Mouse (Mus musculus): ENCODE data around the gene Ceacam19. TPM values are rescaled to one million over a fixed set of nuclear protein-coding genes. Genes with fewer than 3 reads are reported as not detected.
A peak's percentile ranks its signal among the peaks of the same experiment; 100 is the strongest.

Ceacam19 gene
- polyA plus RNA-seq, 1 experiment from 2014 or later, result not detected

GRCm38 (mm10) chr7:19911292-19911658 lies 23.5 kb upstream of the Ceacam19 start:
- 77% methylated on average over 6 of the region's 6 CpGs for WGBS (ENCODE audit: insufficient replicate concordance)
- Histone ChIP-seq H3K36me3 (ENCODE audit: control insufficient read depth, insufficient read depth, low read length) (peaks cover 36% of the 10 kb centered on the region), H3K9me3 (replicated peaks; ENCODE audit: control insufficient read depth, low read length) (no peaks in the 10 kb centered on the region), H3K9ac (ENCODE audit: low read depth, low read length) (no peak overlapping the region), H3K27me3 (ENCODE audit: control insufficient read depth, insufficient read depth, low read length) (no peaks in the 10 kb centered on the region), H3K4me1 (ENCODE audit: control insufficient read depth, insufficient read depth, low read length) (no peaks in the 10 kb centered on the region), H3K4me3 (ENCODE audit: low read depth, low read length) (no peak overlapping the region), H3K27ac (ENCODE audit: low read depth, low read length) (no peak overlapping the region), H3K4me2 (no peak overlapping the region)
- no peak for ATAC-seq (replicated peaks; ENCODE audit: insufficient number of reproducible peaks, low FRiP score, low TSS enrichment)

DNA sequence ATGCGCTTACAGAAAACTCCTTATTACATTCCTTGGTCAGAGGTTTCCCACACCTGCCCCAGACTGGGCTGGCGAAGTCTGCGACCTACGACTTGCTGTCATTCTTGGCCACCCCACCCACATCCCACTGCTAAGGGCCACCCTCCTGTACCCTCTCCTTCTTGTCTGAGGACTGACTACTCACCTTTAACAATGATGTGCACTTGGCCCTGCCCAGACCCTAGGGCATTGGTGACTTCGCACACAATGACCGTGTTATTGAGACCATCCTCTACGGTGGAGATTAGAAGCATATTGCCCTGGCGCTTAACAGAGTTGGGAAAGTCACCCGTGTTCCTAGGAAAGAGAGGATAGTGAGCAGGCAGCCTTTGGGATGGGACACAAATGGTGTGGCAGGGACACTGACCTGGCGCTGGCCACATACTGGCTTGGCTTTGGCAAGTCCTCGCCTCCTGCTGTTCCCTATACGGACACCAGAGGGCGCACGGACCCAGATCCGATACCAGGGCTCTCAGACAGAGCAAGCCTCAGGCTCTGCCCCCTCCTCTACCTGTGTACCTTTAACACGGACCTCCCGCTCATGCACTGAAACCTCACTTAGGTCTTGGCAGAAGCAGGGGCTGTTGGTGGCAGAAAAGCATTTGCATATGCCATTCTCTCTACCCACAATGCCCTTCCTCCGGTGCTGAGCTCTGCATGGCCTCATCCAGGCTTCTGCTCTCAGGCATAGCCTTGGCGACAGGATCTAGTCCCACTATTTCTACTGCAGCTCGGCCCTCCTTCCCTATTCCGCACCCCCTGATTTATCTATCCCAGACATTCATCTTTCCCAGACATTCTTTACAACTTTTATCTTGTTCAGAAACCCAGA lies 22.9 kb upstream of the Ceacam19 start:
- peak; percentile 37; the same call in 1 of the 2 replicates for ATAC-seq (replicated peaks; ENCODE audit: insufficient number of reproducible peaks, low FRiP score, low TSS enrichment)
- no peaks in the 10 kb centered on the region for H3K27me3 ChIP-seq (ENCODE audit: control insufficient read depth, insufficient read depth, low read length)
- no peak overlapping the region for H3K27ac ChIP-seq (ENCODE audit: low read depth, low read length)
- no peak overlapping the region for H3K9ac ChIP-seq (ENCODE audit: low read depth, low read length)
- H3K4me3 ChIP-seq (ENCODE audit: low read depth, low read length), result no peak overlapping the region
- no peaks in the 10 kb centered on the region for H3K4me1 ChIP-seq (ENCODE audit: control insufficient read depth, insufficient read depth, low read length)
- WGBS (ENCODE audit: insufficient replicate concordance), result 51% methylated on average over 21 of the region's 21 CpGs
- peaks cover 35% of the 10 kb centered on the region for H3K36me3 ChIP-seq (ENCODE audit: control insufficient read depth, insufficient read depth, low read length)
- no peaks in the 10 kb centered on the region for H3K9me3 ChIP-seq (replicated peaks; ENCODE audit: control insufficient read depth, low read length)
- no peak overlapping the region for H3K4me2 ChIP-seq

DNA sequence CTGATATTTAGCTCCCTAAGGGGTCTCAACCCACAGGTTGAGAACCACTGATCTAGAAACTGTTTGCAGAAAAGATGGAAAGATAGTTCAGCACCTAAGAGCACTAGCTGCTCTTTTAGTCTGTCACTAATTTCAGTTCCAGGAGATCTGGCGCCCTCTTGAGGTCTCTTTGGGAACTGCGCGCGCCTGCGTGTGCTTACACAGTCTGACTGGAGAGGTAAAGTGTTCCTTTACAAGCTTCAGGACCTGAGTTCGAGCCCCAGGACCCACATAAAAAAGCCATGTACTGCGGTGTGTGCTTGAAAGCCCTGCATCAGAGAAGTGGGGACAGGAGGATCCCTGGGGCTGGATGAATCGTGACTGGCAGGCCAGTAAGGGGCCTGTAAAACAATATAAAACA lies 2.1 kb upstream of the Ceacam19 start:
- no peaks in the 10 kb centered on the region for H3K36me3 ChIP-seq (ENCODE audit: control insufficient read depth, insufficient read depth, low read length)
- no peak overlapping the region for H3K27ac ChIP-seq (ENCODE audit: low read depth, low read length)
- no peaks in the 10 kb centered on the region for H3K4me1 ChIP-seq (ENCODE audit: control insufficient read depth, insufficient read depth, low read length)
- no peak for ATAC-seq (replicated peaks; ENCODE audit: insufficient number of reproducible peaks, low FRiP score, low TSS enrichment)
- no peak overlapping the region for H3K4me3 ChIP-seq (ENCODE audit: low read depth, low read length)
- no peak overlapping the region for H3K9ac ChIP-seq (ENCODE audit: low read depth, low read length)
- WGBS (ENCODE audit: insufficient replicate concordance), result 45% methylated on average over 8 of the region's 8 CpGs
- H3K27me3 ChIP-seq (ENCODE audit: control insufficient read depth, insufficient read depth, low read length), result no peaks in the 10 kb centered on the region
- H3K4me2 ChIP-seq, result no peak overlapping the region
- peaks cover 2% of the 10 kb centered on the region; the same call in 1 of the 2 replicates for H3K9me3 ChIP-seq (replicated peaks; ENCODE audit: control insufficient read depth, low read length)

DNA sequence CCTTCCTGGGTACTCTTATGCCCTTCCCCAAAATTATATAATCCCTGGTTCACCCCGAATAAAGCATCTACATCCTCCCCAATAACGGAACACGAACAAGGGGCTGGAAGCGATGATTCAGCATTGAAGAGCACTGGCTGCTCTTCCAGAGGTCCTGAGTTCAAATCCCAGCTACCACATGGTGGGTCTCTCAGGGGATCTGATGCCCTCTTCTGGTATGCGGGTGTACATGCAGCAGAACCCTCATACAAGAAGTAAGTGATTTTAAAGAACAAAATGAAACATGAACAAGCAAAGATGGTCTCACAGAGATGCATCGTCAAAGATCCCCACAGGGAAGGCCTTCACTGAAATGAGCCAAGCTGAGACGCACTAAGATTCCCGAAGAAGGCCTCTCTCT lies 7.0 kb downstream of the Ceacam19 start:
- no peak overlapping the region for H3K9ac ChIP-seq (ENCODE audit: low read depth, low read length)

GRCm38 (mm10) chr7:19876781-19877425 lies 10.9 kb downstream of the Ceacam19 start:
- H3K4me1 ChIP-seq (ENCODE audit: control insufficient read depth, insufficient read depth, low read length), result 0 out of 2 replicates have a peak, but pooled peaks cover under 1% of the 10 kb centered on the region
- H3K4me3 ChIP-seq (ENCODE audit: low read depth, low read length), result no peak overlapping the region
- H3K4me2 ChIP-seq, result no peak overlapping the region
- H3K27ac ChIP-seq (ENCODE audit: low read depth, low read length), result no peak overlapping the region
- no peaks in the 10 kb centered on the region for H3K9me3 ChIP-seq (replicated peaks; ENCODE audit: control insufficient read depth, low read length)
- ATAC-seq (replicated peaks; ENCODE audit: insufficient number of reproducible peaks, low FRiP score, low TSS enrichment), result no peak
- WGBS (ENCODE audit: insufficient replicate concordance), result 48% methylated on average over 14 of the region's 14 CpGs
- H3K27me3 ChIP-seq (ENCODE audit: control insufficient read depth, insufficient read depth, low read length), result no peaks in the 10 kb centered on the region
- H3K36me3 ChIP-seq (ENCODE audit: control insufficient read depth, insufficient read depth, low read length), result no peaks in the 10 kb centered on the region
- H3K9ac ChIP-seq (ENCODE audit: low read depth, low read length), result no peak overlapping the region

More for the DNA sequence above, 7.0 kb downstream of the Ceacam19 start:
- Histone ChIP-seq H3K27me3 (ENCODE audit: control insufficient read depth, insufficient read depth, low read length) (no peaks in the 10 kb centered on the region), H3K27ac (ENCODE audit: low read depth, low read length) (no peak overlapping the region), H3K4me3 (ENCODE audit: low read depth, low read length) (no peak overlapping the region), H3K4me1 (ENCODE audit: control insufficient read depth, insufficient read depth, low read length) (no peaks in the 10 kb centered on the region), H3K9me3 (replicated peaks; ENCODE audit: control insufficient read depth, low read length) (no peaks in the 10 kb centered on the region), H3K4me2 (no peak overlapping the region), H3K36me3 (ENCODE audit: control insufficient read depth, insufficient read depth, low read length) (no peaks in the 10 kb centered on the region)
- 77% methylated on average over 8 of the region's 8 CpGs for WGBS (ENCODE audit: insufficient replicate concordance)
- no peak for ATAC-seq (replicated peaks; ENCODE audit: insufficient number of reproducible peaks, low FRiP score, low TSS enrichment)

GRCm38 (mm10) chr7:19875948-19876682 lies 11.7 kb downstream of the Ceacam19 start:
- no peak overlapping the region for H3K27ac ChIP-seq (ENCODE audit: low read depth, low read length)

GRCm38 (mm10) chr7:19871943-19872601 lies 15.7 kb downstream of the Ceacam19 start:
- Histone ChIP-seq H3K27ac (ENCODE audit: low read depth, low read length) (no peak overlapping the region), H3K4me3 (ENCODE audit: low read depth, low read length) (no peak overlapping the region), H3K9me3 (replicated peaks; ENCODE audit: control insufficient read depth, low read length) (no peaks in the 10 kb centered on the region), H3K36me3 (ENCODE audit: control insufficient read depth, insufficient read depth, low read length) (no peaks in the 10 kb centered on the region), H3K4me1 (ENCODE audit: control insufficient read depth, insufficient read depth, low read length) (peaks cover 6% of the 10 kb centered on the region; the same call in 1 of the 2 replicates), H3K9ac (ENCODE audit: low read depth, low read length) (no peak overlapping the region), H3K27me3 (ENCODE audit: control insufficient read depth, insufficient read depth, low read length) (no peaks in the 10 kb centered on the region), H3K4me2 (no peak overlapping the region)
- 29% methylated on average over 5 of the region's 5 CpGs for WGBS (ENCODE audit: insufficient replicate concordance)
- ATAC-seq (replicated peaks; ENCODE audit: insufficient number of reproducible peaks, low FRiP score, low TSS enrichment), result no peak

More at GRCm38 (mm10) chr7:19875948-19876682, 11.7 kb downstream of the Ceacam19 start:
- ATAC-seq (replicated peaks; ENCODE audit: insufficient number of reproducible peaks, low FRiP score, low TSS enrichment), result no peak
- Histone ChIP-seq H3K27me3 (ENCODE audit: control insufficient read depth, insufficient read depth, low read length) (no peaks in the 10 kb centered on the region), H3K4me1 (ENCODE audit: control insufficient read depth, insufficient read depth, low read length) (peaks cover 6% of the 10 kb centered on the region; the same call in 1 of the 2 replicates), H3K9me3 (replicated peaks; ENCODE audit: control insufficient read depth, low read length) (no peaks in the 10 kb centered on the region), H3K4me2 (no peak overlapping the region), H3K9ac (ENCODE audit: low read depth, low read length) (no peak overlapping the region), H3K4me3 (ENCODE audit: low read depth, low read length) (no peak overlapping the region), H3K36me3 (ENCODE audit: control insufficient read depth, insufficient read depth, low read length) (no peaks in the 10 kb centered on the region)
- WGBS (ENCODE audit: insufficient replicate concordance), result 38% methylated on average over 13 of the region's 13 CpGs

DNA sequence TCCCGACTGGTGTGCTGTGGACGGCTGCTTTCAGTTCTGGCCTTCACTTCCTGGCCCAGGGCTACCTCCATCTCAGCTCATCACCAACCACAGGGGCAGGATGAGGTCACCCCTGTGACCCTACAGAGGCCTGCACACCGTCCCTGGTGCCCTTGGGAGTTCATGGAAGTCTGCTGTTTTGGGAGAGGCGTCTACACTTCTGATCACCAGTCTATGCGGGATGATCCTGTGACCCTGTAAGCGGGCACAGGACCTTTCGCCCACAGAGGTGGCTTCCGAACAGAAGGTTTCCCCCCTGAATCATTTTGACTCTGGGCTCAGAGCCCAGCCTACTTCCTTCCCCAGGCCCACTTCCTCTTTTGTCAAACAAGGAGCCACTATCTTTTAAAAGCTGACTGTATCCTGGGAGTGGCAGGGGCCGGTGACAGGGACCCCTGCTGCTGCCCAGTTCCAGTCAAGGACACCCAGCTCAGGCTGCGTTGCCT lies 16.6 kb downstream of the Ceacam19 start:
- Histone ChIP-seq H3K9me3 (replicated peaks; ENCODE audit: control insufficient read depth, low read length) (no peaks in the 10 kb centered on the region), H3K27me3 (ENCODE audit: control insufficient read depth, insufficient read depth, low read length) (no peaks in the 10 kb centered on the region), H3K4me1 (ENCODE audit: control insufficient read depth, insufficient read depth, low read length) (peaks cover 6% of the 10 kb centered on the region; the same call in 1 of the 2 replicates), H3K4me2 (no peak overlapping the region), H3K36me3 (ENCODE audit: control insufficient read depth, insufficient read depth, low read length) (no peaks in the 10 kb centered on the region), H3K9ac (ENCODE audit: low read depth, low read length) (no peak overlapping the region), H3K4me3 (ENCODE audit: low read depth, low read length) (no peak overlapping the region), H3K27ac (ENCODE audit: low read depth, low read length) (no peak overlapping the region)
- WGBS (ENCODE audit: insufficient replicate concordance), result 46% methylated on average over 10 of the region's 10 CpGs
- peak; percentile 4; the same call in 1 of the 2 replicates for ATAC-seq (replicated peaks; ENCODE audit: insufficient number of reproducible peaks, low FRiP score, low TSS enrichment)
